In genomic region chr6:28747931-28748670, GRCm38 (mm10) we compare ENCODE assay signal across 9 mouse cellular contexts.
DNase-seq lines count a peak whose midpoint lies in the region; ATAC-seq and TF ChIP-seq lines count a peak whose summit lies in the region.
"Had no signal": no experiment of that assay in that cellular context is flagged by ENCODE, and none has a peak within 500 bp of the region (broad histone marks: within the 10 kb centered on the region; RNA-seq: fewer than 3 reads in every experiment).

No protein-coding gene starts in this region.

- no peak for TF ChIP-seq CTCF in cerebellum, adult 2 months (IDR thresholded peaks at IDR 0.05; ENCODE audit: borderline replicate concordance, insufficient read depth, low read depth, low read length)
- no peak for TF ChIP-seq CTCF in liver, postnatal 0 days (IDR thresholded peaks at IDR 0.05; ENCODE audit: low read depth)

- 64% methylated on average over 14 of the region's 14 CpGs for WGBS in midbrain, embryonic 12.5 days
- WGBS in midbrain, embryonic 14.5 days = 58% methylated on average over 14 of the region's 14 CpGs
- WGBS in cerebellum, adult 2 months = 28% methylated on average over 14 of the region's 14 CpGs
- 56% methylated on average over 14 of the region's 14 CpGs for WGBS in hindbrain, embryonic 16.5 days
- 75% methylated on average over 14 of the region's 14 CpGs for WGBS in liver, postnatal 0 days (ENCODE audit: insufficient replicate concordance)

- H3K4me3 ChIP-seq in midbrain, embryonic 12.5 days = no peak overlapping the region
- no peak overlapping the region for H3K4me3 ChIP-seq in midbrain, embryonic 14.5 days (replicated peaks; ENCODE audit: low read depth, low read length)
- H3K4me3 ChIP-seq in cerebellum, adult 2 months (replicated peaks; ENCODE audit: insufficient read depth, low read depth, low read length) = no peak overlapping the region
- H3K4me3 ChIP-seq in hindbrain, embryonic 16.5 days (ENCODE audit: low read length) = no peak overlapping the region
- no peak overlapping the region for H3K4me3 ChIP-seq in liver, postnatal 0 days (ENCODE audit: low read depth, low read length)
- H3K4me3 ChIP-seq: limb, embryonic 15.5 days had no signal

- H3K27me3 ChIP-seq in midbrain, embryonic 12.5 days = no peaks in the 10 kb centered on the region
- no peaks in the 10 kb centered on the region for H3K27me3 ChIP-seq in midbrain, embryonic 14.5 days (ENCODE audit: control insufficient read depth, insufficient read depth, low read length)
- H3K27me3 ChIP-seq in cerebellum, adult 2 months (ENCODE audit: control insufficient read depth, insufficient read depth, low read length) = no peaks in the 10 kb centered on the region
- H3K27me3 ChIP-seq in hindbrain, embryonic 16.5 days (replicated peaks; ENCODE audit: control insufficient read depth, insufficient read depth, low read length) = no peaks in the 10 kb centered on the region
- H3K27me3 ChIP-seq in liver, postnatal 0 days (ENCODE audit: insufficient read depth, low read length) = no peaks in the 10 kb centered on the region
- H3K27me3 ChIP-seq: limb, embryonic 15.5 days had no signal

- no peak for DNase-seq in midbrain, embryonic 14.5 days
- peak; percentile 85 to 91 for DNase-seq in cerebellum, adult 2 months
- no peak for DNase-seq in liver, postnatal 0 days
- DNase-seq in MN1 (ENCODE audit: low spot score) = no peak
- DNase-seq in heart, postnatal 36 days = no peak
- no peak for DNase-seq in urinary bladder, adult 18-20 months (ENCODE audit: low spot score in 2 of 2)

- no peak overlapping the region for H3K9ac ChIP-seq in midbrain, embryonic 12.5 days (replicated peaks)
- no peak overlapping the region for H3K9ac ChIP-seq in midbrain, embryonic 14.5 days (replicated peaks; ENCODE audit: low read length)
- no peak overlapping the region for H3K9ac ChIP-seq in hindbrain, embryonic 16.5 days (ENCODE audit: low read depth, low read length)
- no peak overlapping the region for H3K9ac ChIP-seq in liver, postnatal 0 days (replicated peaks)
- H3K9ac ChIP-seq: limb, embryonic 15.5 days had no signal

- 0 out of 2 replicates have a peak, but pooled peaks have one; percentile 27 for ATAC-seq in midbrain, embryonic 12.5 days (ENCODE audit: low FRiP score, low read depth)
- ATAC-seq in midbrain, embryonic 14.5 days (ENCODE audit: low FRiP score, low TSS enrichment) = no peak
- peak; percentile 68 for ATAC-seq in hindbrain, embryonic 16.5 days
- ATAC-seq in liver, postnatal 0 days = peak; percentile 44; the same call in 1 of the 2 replicates

- H3K36me3 ChIP-seq in midbrain, embryonic 12.5 days = no peaks in the 10 kb centered on the region; the same call in 1 of the 2 replicates
- H3K36me3 ChIP-seq in midbrain, embryonic 14.5 days (ENCODE audit: control insufficient read depth, insufficient read depth, low read length) = no peaks in the 10 kb centered on the region
- no peaks in the 10 kb centered on the region for H3K36me3 ChIP-seq in hindbrain, embryonic 16.5 days (ENCODE audit: control insufficient read depth, insufficient read depth, low read length)
- H3K36me3 ChIP-seq in liver, postnatal 0 days (replicated peaks; ENCODE audit: insufficient read depth, low read length) = peaks cover 14% of the 10 kb centered on the region

- TF ChIP-seq POLR2A in cerebellum, adult 2 months (IDR thresholded peaks at IDR 0.05; ENCODE audit: borderline replicate concordance, insufficient read depth, low read length) = no peak

- peaks cover 26% of the 10 kb centered on the region for H3K4me1 ChIP-seq in midbrain, embryonic 12.5 days
- peaks cover 13% of the 10 kb centered on the region for H3K4me1 ChIP-seq in midbrain, embryonic 14.5 days (ENCODE audit: control insufficient read depth, insufficient read depth, low read length)
- peaks cover 33% of the 10 kb centered on the region for H3K4me1 ChIP-seq in cerebellum, adult 2 months (ENCODE audit: control insufficient read depth, insufficient read depth, low read length)
- H3K4me1 ChIP-seq in hindbrain, embryonic 16.5 days (ENCODE audit: control insufficient read depth, insufficient read depth, low read depth, low read length) = peaks cover 18% of the 10 kb centered on the region
- H3K4me1 ChIP-seq in liver, postnatal 0 days (ENCODE audit: insufficient read depth) = no peaks in the 10 kb centered on the region

- no peak for TF ChIP-seq EP300 in liver, postnatal 0 days (IDR thresholded peaks at IDR 0.05; ENCODE audit: low read depth)

- no peaks in the 10 kb centered on the region for H3K9me3 ChIP-seq in midbrain, embryonic 12.5 days
- no peaks in the 10 kb centered on the region for H3K9me3 ChIP-seq in midbrain, embryonic 14.5 days (ENCODE audit: control insufficient read depth, low read length)
- no peaks in the 10 kb centered on the region for H3K9me3 ChIP-seq in hindbrain, embryonic 16.5 days (ENCODE audit: control insufficient read depth, low read length)
- H3K9me3 ChIP-seq in liver, postnatal 0 days (ENCODE audit: low read length) = no peaks in the 10 kb centered on the region
- H3K9me3 ChIP-seq: limb, embryonic 15.5 days had no signal

- 0 out of 2 replicates have a peak overlapping the region, but pooled peaks have one; percentile 16 for H3K27ac ChIP-seq in midbrain, embryonic 12.5 days (replicated peaks)
- H3K27ac ChIP-seq in midbrain, embryonic 14.5 days (replicated peaks; ENCODE audit: low read depth, low read length) = no peak overlapping the region
- peak overlapping the region; percentile 74 for H3K27ac ChIP-seq in cerebellum, adult 2 months (ENCODE audit: insufficient read depth, low read length)
- peak overlapping the region; percentile 51; the same call in 1 of the 2 replicates for H3K27ac ChIP-seq in hindbrain, embryonic 16.5 days (ENCODE audit: low read depth, low read length)
- no peak overlapping the region for H3K27ac ChIP-seq in liver, postnatal 0 days (ENCODE audit: low read depth)
- H3K27ac ChIP-seq: limb, embryonic 15.5 days had no signal

- H3K4me2 ChIP-seq in midbrain, embryonic 12.5 days (replicated peaks) = no peak overlapping the region
- no peak overlapping the region for H3K4me2 ChIP-seq in midbrain, embryonic 14.5 days (ENCODE audit: low read length)
- no peak overlapping the region for H3K4me2 ChIP-seq in hindbrain, embryonic 16.5 days (ENCODE audit: low read length)
- no peak overlapping the region for H3K4me2 ChIP-seq in liver, postnatal 0 days (ENCODE audit: low read depth, low read length)
- H3K4me2 ChIP-seq: limb, embryonic 15.5 days had no signal

- intact Hi-C loops in heart, postnatal 36 days (cut with DNase I) = no loop called here

Comparison
In these comparisons a context has a peak if more than half of its experiments do, and no peak if none do; other contexts are left out.
1. H3K27ac ChIP-seq: peak in midbrain, embryonic 12.5 days (single experiment), cerebellum, adult 2 months (single experiment) and hindbrain, embryonic 16.5 days (single experiment); none in midbrain, embryonic 14.5 days (single experiment) and liver, postnatal 0 days (single experiment).
2. DNase-seq: peak in cerebellum, adult 2 months (2 of 2); none in midbrain, embryonic 14.5 days (single experiment), liver, postnatal 0 days (single experiment), MN1 (single experiment), heart, postnatal 36 days (0 of 2) and urinary bladder, adult 18-20 months (0 of 2).